Mouse (Mus musculus): ENCODE measurements around the gene Kbtbd6.

Kbtbd6 gene

GRCm38 (mm10) chr14:79481339-79482151, 29.9 kb downstream of the Kbtbd6 start, which contains the start of gene Wbp4:
Wbp4 (minus strand) TSS chr14:79481520.
- DNase-seq (ENCODE audit: low spot score): peak; percentile 93

- peak; percentile 17 for DNase-seq (ENCODE audit: low spot score)
Measured at GRCm38 (mm10) chr14:79482251-79482661, 30.6 kb downstream of the Kbtbd6 start.

GRCm38 (mm10) chr14:79482747-79483355, 31.2 kb downstream of the Kbtbd6 start:
- no peak for DNase-seq (ENCODE audit: low spot score)

- no peak for DNase-seq (ENCODE audit: low spot score)
Measured at GRCm38 (mm10) chr14:79483611-79484120, 32.0 kb downstream of the Kbtbd6 start.

GRCm38 (mm10) chr14:79486617-79486992, 35.0 kb downstream of the Kbtbd6 start:
- no peak for DNase-seq (ENCODE audit: low spot score)

- peak; percentile 29 for DNase-seq (ENCODE audit: low spot score)
Measured at GRCm38 (mm10) chr14:79486993-79487731, 35.5 kb downstream of the Kbtbd6 start.

- DNase-seq (ENCODE audit: low spot score): no peak
Measured at GRCm38 (mm10) chr14:79488531-79488930, 36.9 kb downstream of the Kbtbd6 start.

GRCm38 (mm10) chr14:79489150-79489549, 37.5 kb downstream of the Kbtbd6 start:
- no peak for DNase-seq (ENCODE audit: low spot score)

- DNase-seq (ENCODE audit: low spot score): no peak
Measured at GRCm38 (mm10) chr14:79490246-79490645, 38.6 kb downstream of the Kbtbd6 start.

GRCm38 (mm10) chr14:79494349-79494748, 42.7 kb downstream of the Kbtbd6 start:
- no peak for DNase-seq (ENCODE audit: low spot score)

GRCm38 (mm10) chr14:79499326-79499725, 47.7 kb downstream of the Kbtbd6 start:
- DNase-seq (ENCODE audit: low spot score): no peak

- no peak for DNase-seq (ENCODE audit: low spot score)
Measured at GRCm38 (mm10) chr14:79500756-79501155, 49.1 kb downstream of the Kbtbd6 start.

- no peak for DNase-seq (ENCODE audit: low spot score)
Measured at GRCm38 (mm10) chr14:79503371-79504075, 51.9 kb downstream of the Kbtbd6 start.

Measured in spleen, adult 12 weeks (tissue).